Mouse (Mus musculus): ENCODE measurements around the gene Zfp710.

Zfp710 gene

GRCm38 (mm10) chr7:80078792-80079301 is 54.2 kb downstream of the Zfp710 start:
- peak; percentile 56 to 81 for DNase-seq (ENCODE audit: low spot score in 2 of 2)

GRCm38 (mm10) chr7:80081586-80082554 is 57.3 kb downstream of the Zfp710 start:
- no peak for DNase-seq (ENCODE audit: low spot score in 2 of 2)

GRCm38 (mm10) chr7:80084484-80084931 is 59.9 kb downstream of the Zfp710 start:
- DNase-seq (ENCODE audit: low spot score in 2 of 2) = no peak

- no peak for DNase-seq (ENCODE audit: low spot score in 2 of 2)
Observed at GRCm38 (mm10) chr7:80085970-80086715, 61.5 kb downstream of the Zfp710 start.

- no peak for DNase-seq (ENCODE audit: low spot score in 2 of 2)
Observed at GRCm38 (mm10) chr7:80088191-80088590, 63.6 kb downstream of the Zfp710 start.

- no peak for DNase-seq (ENCODE audit: low spot score in 2 of 2)
Observed at GRCm38 (mm10) chr7:80090191-80091003, 65.8 kb downstream of the Zfp710 start.

- no peak for DNase-seq (ENCODE audit: low spot score in 2 of 2)
Observed at GRCm38 (mm10) chr7:80091004-80091865, 66.6 kb downstream of the Zfp710 start.

GRCm38 (mm10) chr7:80091866-80092210 is 67.2 kb downstream of the Zfp710 start:
- no peak for DNase-seq (ENCODE audit: low spot score in 2 of 2)

GRCm38 (mm10) chr7:80092351-80093046 is 67.9 kb downstream of the Zfp710 start:
- peak in 1 of 2 experiments; percentile 57 for DNase-seq (ENCODE audit: low spot score in 2 of 2)

- no peak for DNase-seq (ENCODE audit: low spot score in 2 of 2)
Observed at GRCm38 (mm10) chr7:80094481-80094880, 69.9 kb downstream of the Zfp710 start.

GRCm38 (mm10) chr7:80095598-80096309 is 71.1 kb downstream of the Zfp710 start:
- DNase-seq (ENCODE audit: low spot score in 2 of 2) = no peak

GRCm38 (mm10) chr7:80098389-80098976 is 73.9 kb downstream of the Zfp710 start:
- DNase-seq (ENCODE audit: low spot score in 2 of 2) = no peak

GRCm38 (mm10) chr7:80103335-80103734 is 78.7 kb downstream of the Zfp710 start:
- no peak for DNase-seq (ENCODE audit: low spot score in 2 of 2)

GRCm38 (mm10) chr7:80105637-80106390 is 81.2 kb downstream of the Zfp710 start:
- no peak for DNase-seq (ENCODE audit: low spot score in 2 of 2)

GRCm38 (mm10) chr7:80106441-80106840 is 81.8 kb downstream of the Zfp710 start:
- DNase-seq (ENCODE audit: low spot score in 2 of 2) = no peak

GRCm38 (mm10) chr7:80111066-80112045 is 86.7 kb downstream of the Zfp710 start:
- DNase-seq (ENCODE audit: low spot score in 2 of 2) = no peak

- DNase-seq (ENCODE audit: low spot score in 2 of 2) = no peak
Observed at GRCm38 (mm10) chr7:80113989-80114388, 89.4 kb downstream of the Zfp710 start.

Measured in frontal cortex, postnatal 14 days (tissue).